Mouse (Mus musculus): ENCODE measurements around the gene Igf2. TPM values are rescaled to one million over a fixed set of nuclear protein-coding genes. Genes with fewer than 3 reads are reported as not detected.

Gene Igf2
- polyA plus RNA-seq (2015; fragmentation: Nextera tagmentation; extraction: Ambion mirVana), result 457 and 496 TPM in 2 replicates

GRCm38 (mm10) chr7:142666659-142667058 is at the start of gene Igf2:
TSS of gene Igf2 (minus strand) at chr7:142666816.
- peaks cover 43% of the 10 kb centered on the region for H3K27me3 ChIP-seq (ENCODE audit: control insufficient read depth, insufficient read depth, low read depth, low read length)
- 48% methylated on average over 2 of the region's 2 CpGs for WGBS
- H3K27ac ChIP-seq (ENCODE audit: low read length), result no peak within 1 kb of the TSS
- peaks cover 6% of the 10 kb centered on the region; the same call in 1 of the 2 replicates for H3K36me3 ChIP-seq (ENCODE audit: control insufficient read depth, insufficient read depth, low read length)
- H3K9ac ChIP-seq (ENCODE audit: low read length), result 0 out of 2 replicates have a peak within 1 kb of the TSS, but pooled peaks have one; percentile 5
- H3K4me1 ChIP-seq (replicated peaks; ENCODE audit: control insufficient read depth, insufficient read depth, low read length), result peaks cover 3% of the 10 kb centered on the region; the same call in 1 of the 2 replicates
- H3K9me3 ChIP-seq (ENCODE audit: control insufficient read depth, low read length), result peaks cover 23% of the 10 kb centered on the region
- peak; percentile 52 for ATAC-seq (ENCODE audit: low read depth)
- no peak within 1 kb of the TSS for H3K4me3 ChIP-seq (ENCODE audit: low read length)
- H3K4me2 ChIP-seq (ENCODE audit: low read depth, low read length), result no peak within 1 kb of the TSS

- Histone ChIP-seq H3K4me3 (ENCODE audit: low read length) (no peak overlapping the region; the same call in 1 of the 2 replicates), H3K27ac (ENCODE audit: low read length) (no peak overlapping the region), H3K9ac (ENCODE audit: low read length) (peak overlapping the region; percentile 52; the same call in 1 of the 2 replicates)
These were observed 48.3 kb upstream of the Igf2 start for GRCm38 (mm10) chr7:142714783-142715498.

GRCm38 (mm10) chr7:142706873-142707272 is 40.3 kb upstream of the Igf2 start:
- Histone ChIP-seq H3K27me3 (ENCODE audit: control insufficient read depth, insufficient read depth, low read depth, low read length) (no peaks in the 10 kb centered on the region), H3K9ac (ENCODE audit: low read length) (no peak overlapping the region), H3K9me3 (ENCODE audit: control insufficient read depth, low read length) (no peaks in the 10 kb centered on the region), H3K4me3 (ENCODE audit: low read length) (no peak overlapping the region), H3K36me3 (ENCODE audit: control insufficient read depth, insufficient read depth, low read length) (no peaks in the 10 kb centered on the region), H3K4me1 (replicated peaks; ENCODE audit: control insufficient read depth, insufficient read depth, low read length) (0 out of 2 replicates have a peak, but pooled peaks cover 3% of the 10 kb centered on the region), H3K27ac (ENCODE audit: low read length) (peak overlapping the region; percentile 77), H3K4me2 (ENCODE audit: low read depth, low read length) (no peak overlapping the region)
- ATAC-seq (ENCODE audit: low read depth), result peak; percentile 89
- WGBS, result 59% methylated on average over 2 of the region's 2 CpGs

More at GRCm38 (mm10) chr7:142714783-142715498, 48.3 kb upstream of the Igf2 start:
- Histone ChIP-seq H3K27me3 (ENCODE audit: control insufficient read depth, insufficient read depth, low read depth, low read length) (no peaks in the 10 kb centered on the region), H3K4me1 (replicated peaks; ENCODE audit: control insufficient read depth, insufficient read depth, low read length) (no peaks in the 10 kb centered on the region), H3K36me3 (ENCODE audit: control insufficient read depth, insufficient read depth, low read length) (no peaks in the 10 kb centered on the region), H3K4me2 (ENCODE audit: low read depth, low read length) (peak overlapping the region; percentile 47), H3K9me3 (ENCODE audit: control insufficient read depth, low read length) (no peaks in the 10 kb centered on the region)
- ATAC-seq (ENCODE audit: low read depth), result 0 out of 2 replicates have a peak, but pooled peaks have one; percentile 20
- WGBS, result 14% methylated on average over 8 of the region's 8 CpGs

- ATAC-seq (ENCODE audit: low read depth), result no peak
- WGBS, result 56% methylated on average over 5 of the region's 5 CpGs
- Histone ChIP-seq H3K4me2 (ENCODE audit: low read depth, low read length) (no peak overlapping the region), H3K36me3 (ENCODE audit: control insufficient read depth, insufficient read depth, low read length) (no peaks in the 10 kb centered on the region), H3K4me1 (replicated peaks; ENCODE audit: control insufficient read depth, insufficient read depth, low read length) (no peaks in the 10 kb centered on the region), H3K27ac (ENCODE audit: low read length) (no peak overlapping the region), H3K27me3 (ENCODE audit: control insufficient read depth, insufficient read depth, low read depth, low read length) (no peaks in the 10 kb centered on the region), H3K4me3 (ENCODE audit: low read length) (no peak overlapping the region), H3K9ac (ENCODE audit: low read length) (no peak overlapping the region), H3K9me3 (ENCODE audit: control insufficient read depth, low read length) (no peaks in the 10 kb centered on the region)
These were observed 32.8 kb upstream of the Igf2 start for GRCm38 (mm10) chr7:142699334-142699860.

- no peak overlapping the region for H3K4me2 ChIP-seq (ENCODE audit: low read depth, low read length)
- WGBS, result 84% methylated on average over 3 of the region's 3 CpGs
- no peaks in the 10 kb centered on the region for H3K4me1 ChIP-seq (replicated peaks; ENCODE audit: control insufficient read depth, insufficient read depth, low read length)
- H3K4me3 ChIP-seq (ENCODE audit: low read length), result no peak overlapping the region
- H3K9me3 ChIP-seq (ENCODE audit: control insufficient read depth, low read length), result no peaks in the 10 kb centered on the region
- no peaks in the 10 kb centered on the region for H3K27me3 ChIP-seq (ENCODE audit: control insufficient read depth, insufficient read depth, low read depth, low read length)
- ATAC-seq (ENCODE audit: low read depth), result no peak
- H3K9ac ChIP-seq (ENCODE audit: low read length), result no peak overlapping the region
- no peak overlapping the region for H3K27ac ChIP-seq (ENCODE audit: low read length)
- H3K36me3 ChIP-seq (ENCODE audit: control insufficient read depth, insufficient read depth, low read length), result no peaks in the 10 kb centered on the region
These were observed 12.0 kb upstream of the Igf2 start for GRCm38 (mm10) chr7:142678611-142679010.

GRCm38 (mm10) chr7:142675644-142676043 is 9.0 kb upstream of the Igf2 start:
- peaks cover 10% of the 10 kb centered on the region; the same call in 1 of the 2 replicates for H3K9me3 ChIP-seq (ENCODE audit: control insufficient read depth, low read length)
- ATAC-seq (ENCODE audit: low read depth), result no peak; the same call in 1 of the 2 replicates

GRCm38 (mm10) chr7:142675141-142675540 is 8.5 kb upstream of the Igf2 start:
- H3K9ac ChIP-seq (ENCODE audit: low read length), result no peak overlapping the region
- peaks cover 13% of the 10 kb centered on the region for H3K9me3 ChIP-seq (ENCODE audit: control insufficient read depth, low read length)
- H3K4me3 ChIP-seq (ENCODE audit: low read length), result no peak overlapping the region
- H3K27me3 ChIP-seq (ENCODE audit: control insufficient read depth, insufficient read depth, low read depth, low read length), result no peaks in the 10 kb centered on the region
- no peak for ATAC-seq (ENCODE audit: low read depth)
- WGBS, result 69% methylated on average over 6 of the region's 6 CpGs
- H3K4me2 ChIP-seq (ENCODE audit: low read depth, low read length), result no peak overlapping the region
- H3K36me3 ChIP-seq (ENCODE audit: control insufficient read depth, insufficient read depth, low read length), result 0 out of 2 replicates have a peak, but pooled peaks cover 3% of the 10 kb centered on the region
- no peaks in the 10 kb centered on the region for H3K4me1 ChIP-seq (replicated peaks; ENCODE audit: control insufficient read depth, insufficient read depth, low read length)
- no peak overlapping the region for H3K27ac ChIP-seq (ENCODE audit: low read length)

More at GRCm38 (mm10) chr7:142675644-142676043, 9.0 kb upstream of the Igf2 start:
- Histone ChIP-seq H3K4me3 (ENCODE audit: low read length) (no peak overlapping the region), H3K27ac (ENCODE audit: low read length) (no peak overlapping the region), H3K27me3 (ENCODE audit: control insufficient read depth, insufficient read depth, low read depth, low read length) (no peaks in the 10 kb centered on the region), H3K36me3 (ENCODE audit: control insufficient read depth, insufficient read depth, low read length) (no peaks in the 10 kb centered on the region), H3K9ac (ENCODE audit: low read length) (no peak overlapping the region), H3K4me2 (ENCODE audit: low read depth, low read length) (no peak overlapping the region), H3K4me1 (replicated peaks; ENCODE audit: control insufficient read depth, insufficient read depth, low read length) (no peaks in the 10 kb centered on the region)
- WGBS, result 9% methylated on average over 3 of the region's 3 CpGs

- ATAC-seq (ENCODE audit: low read depth), result peak; percentile 18; the same call in 1 of the 2 replicates
- H3K36me3 ChIP-seq (ENCODE audit: control insufficient read depth, insufficient read depth, low read length), result peaks cover 6% of the 10 kb centered on the region; the same call in 1 of the 2 replicates
- WGBS, result 12% methylated on average over 4 of the region's 4 CpGs
- H3K27me3 ChIP-seq (ENCODE audit: control insufficient read depth, insufficient read depth, low read depth, low read length), result no peaks in the 10 kb centered on the region
- peaks cover 25% of the 10 kb centered on the region for H3K9me3 ChIP-seq (ENCODE audit: control insufficient read depth, low read length)
- H3K4me1 ChIP-seq (replicated peaks; ENCODE audit: control insufficient read depth, insufficient read depth, low read length), result no peaks in the 10 kb centered on the region
- H3K4me2 ChIP-seq (ENCODE audit: low read depth, low read length), result no peak overlapping the region
- no peak overlapping the region for H3K9ac ChIP-seq (ENCODE audit: low read length)
- H3K27ac ChIP-seq (ENCODE audit: low read length), result no peak overlapping the region
- no peak overlapping the region for H3K4me3 ChIP-seq (ENCODE audit: low read length)
These were observed 5.5 kb upstream of the Igf2 start for GRCm38 (mm10) chr7:142672120-142672519.

GRCm38 (mm10) chr7:142671067-142671466 is 4.5 kb upstream of the Igf2 start:
- Histone ChIP-seq H3K4me2 (ENCODE audit: low read depth, low read length) (no peak overlapping the region), H3K4me3 (ENCODE audit: low read length) (no peak overlapping the region), H3K36me3 (ENCODE audit: control insufficient read depth, insufficient read depth, low read length) (peaks cover 6% of the 10 kb centered on the region; the same call in 1 of the 2 replicates), H3K9ac (ENCODE audit: low read length) (no peak overlapping the region), H3K9me3 (ENCODE audit: control insufficient read depth, low read length) (peaks cover 25% of the 10 kb centered on the region), H3K27me3 (ENCODE audit: control insufficient read depth, insufficient read depth, low read depth, low read length) (peaks cover 3% of the 10 kb centered on the region), H3K27ac (ENCODE audit: low read length) (no peak overlapping the region), H3K4me1 (replicated peaks; ENCODE audit: control insufficient read depth, insufficient read depth, low read length) (no peaks in the 10 kb centered on the region)
- WGBS, result 95% methylated on average over 1 of the region's 1 CpGs
- no peak for ATAC-seq (ENCODE audit: low read depth)
